Mouse (Mus musculus) heart, postnatal 36 days (tissue): ENCODE data around the gene Exoc3l. TPM values are rescaled to one million over a fixed set of nuclear protein-coding genes. Genes with fewer than 3 reads are reported as not detected.

Source experiments
- DNase-seq, 2 experiments: peaks; one replicate each; pipeline ENCODE4 v3.0.0; 2021 to 2022
- intact Hi-C: fragments of 180-260 bp; cut with DNase I; formaldehyde crosslinking; loops from one replicate; pipeline ENCODE4 v1.15.1; 2025
- total RNA-seq, 2 experiments: library from RNA; stranded (reverse); gene quantifications; 2 replicates each; pipeline ENCODE4 v1.2.3; 2021

The Exoc3l gene
- total RNA-seq, 2 experiments from 2014 or later, result 6.4 to 7.7 TPM

DNA sequence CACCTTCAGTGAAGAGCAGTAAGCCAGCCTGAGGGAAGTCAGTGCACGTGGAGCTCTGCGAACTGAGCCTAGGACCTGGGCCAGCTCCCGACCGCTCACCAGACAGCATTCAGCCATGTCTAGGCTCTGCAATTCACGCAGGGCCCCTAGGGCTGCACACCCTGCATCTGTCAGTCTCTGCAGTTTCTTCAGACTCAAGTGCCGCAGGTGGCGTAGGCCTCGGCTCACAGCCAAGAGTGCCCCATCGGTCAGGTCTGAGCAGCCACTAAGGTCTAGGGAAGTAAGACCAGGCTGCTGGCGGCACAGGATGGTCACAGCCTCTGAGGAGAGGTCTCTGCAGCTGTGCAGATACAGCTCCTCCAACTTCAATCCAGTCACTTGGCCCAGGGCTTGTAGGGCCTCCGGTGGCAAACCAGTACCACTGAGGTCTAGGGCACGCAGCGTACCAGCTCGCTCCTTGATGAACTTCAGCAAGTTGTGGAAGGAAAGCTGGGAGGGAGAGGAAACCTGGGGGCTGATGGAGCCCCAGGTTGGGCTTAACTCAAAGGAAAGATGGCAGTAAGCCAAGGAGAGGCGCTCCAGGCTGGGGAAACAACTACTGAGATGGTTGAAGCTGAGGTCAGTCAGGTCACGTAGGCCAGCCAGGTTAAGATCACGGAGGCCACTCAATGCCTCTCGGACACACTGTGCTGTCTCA is 19.3 kb upstream of the Exoc3l start:
- DNase-seq, result no peak
- intact Hi-C loops, result no loop called here

DNA sequence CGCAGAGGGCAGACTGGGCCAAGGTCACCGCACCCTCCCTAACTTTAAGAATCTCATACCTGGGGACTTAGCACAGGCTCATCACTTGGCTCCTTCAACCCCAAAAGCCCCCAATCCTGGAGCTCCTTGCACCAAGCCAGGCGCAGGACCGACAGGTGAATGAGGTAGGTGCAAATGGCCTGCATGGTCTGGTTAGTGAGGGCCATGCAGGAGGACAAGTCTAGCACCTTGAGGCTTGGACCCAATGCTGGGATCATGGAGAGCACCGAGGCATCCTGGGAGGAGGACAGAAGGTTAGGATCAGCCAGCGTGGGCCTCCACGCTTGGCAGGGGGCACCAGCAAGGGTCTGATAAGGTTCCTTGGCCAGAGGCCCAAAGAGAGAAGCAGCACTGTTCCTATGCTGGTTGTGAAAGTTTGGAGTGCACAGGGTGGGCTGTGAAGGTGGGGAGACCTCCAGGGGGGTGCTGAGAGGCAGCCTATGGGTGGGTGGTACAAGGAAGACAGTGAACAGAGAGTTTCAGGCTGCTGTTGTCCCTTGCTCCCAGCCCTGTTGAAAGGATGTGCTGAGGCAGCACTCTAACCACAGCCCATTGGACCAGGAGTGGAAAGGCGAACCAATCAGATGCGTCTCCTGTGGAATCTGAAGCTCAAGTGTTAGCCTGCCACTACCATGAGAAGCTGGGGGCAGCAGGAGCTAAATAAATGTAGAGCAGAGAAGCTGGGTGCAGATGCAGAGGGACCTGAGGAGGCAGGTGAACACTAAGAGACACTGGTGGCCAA is 17.9 kb upstream of the Exoc3l start:
- no peak for DNase-seq
- intact Hi-C loops, result no loop called here

- intact Hi-C loops, result no loop called here
- DNase-seq, result no peak
Measured at GRCm38 (mm10) chr8:105312891-105313481, 17.1 kb upstream of the Exoc3l start.

- intact Hi-C loops, result no loop called here
Measured at GRCm38 (mm10) chr8:105311718-105312117, 15.8 kb upstream of the Exoc3l start.

GRCm38 (mm10) chr8:105310118-105310517 is 14.2 kb upstream of the Exoc3l start:
- intact Hi-C loops, result no loop called here
- no peak for DNase-seq

More at GRCm38 (mm10) chr8:105311718-105312117, 15.8 kb upstream of the Exoc3l start:
- no peak for DNase-seq

DNA sequence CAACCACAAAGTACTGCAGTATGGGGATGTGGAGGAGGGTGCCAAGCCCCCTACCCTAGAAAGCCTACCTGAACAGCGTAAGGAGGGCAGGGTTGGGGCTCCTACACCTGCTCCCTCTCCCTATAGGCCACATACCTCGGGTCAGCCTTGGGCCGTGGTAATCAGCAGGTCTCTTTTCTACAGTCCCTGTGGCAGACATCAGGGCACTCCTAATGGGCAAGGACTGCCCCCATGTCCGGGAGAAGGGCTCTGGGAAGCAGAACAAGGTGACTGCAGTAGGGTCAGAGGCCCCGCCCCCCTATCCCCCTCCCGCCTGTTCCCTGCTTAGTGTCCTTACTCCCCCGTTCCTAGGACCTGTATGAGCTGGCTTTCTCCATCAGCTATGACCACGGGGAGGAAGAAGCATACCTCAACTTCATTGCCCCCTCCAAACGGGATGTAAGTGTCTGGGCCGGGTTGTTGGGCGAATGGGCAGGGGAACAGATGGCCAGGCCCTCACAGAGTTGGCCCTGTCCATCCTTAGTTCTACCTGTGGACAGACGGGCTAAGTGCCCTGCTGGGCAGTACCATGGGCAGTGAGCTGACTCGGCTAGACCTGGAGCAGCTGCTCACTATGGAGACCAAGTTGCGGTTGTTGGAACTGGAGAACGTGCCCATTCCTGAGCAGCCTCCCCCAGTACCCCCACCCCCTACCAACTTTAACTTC is 13.4 kb upstream of the Exoc3l start:
- intact Hi-C loops, result no loop called here
- no peak for DNase-seq

- no peak for DNase-seq
- intact Hi-C loops, result no loop called here
Measured at GRCm38 (mm10) chr8:105308428-105308827, 12.5 kb upstream of the Exoc3l start.

- no peak for DNase-seq
- intact Hi-C loops, result no loop called here
Measured at GRCm38 (mm10) chr8:105307670-105308069, 11.8 kb upstream of the Exoc3l start.

- intact Hi-C loops, result no loop called here
- no peak for DNase-seq
Measured at GRCm38 (mm10) chr8:105306146-105306691, 10.3 kb upstream of the Exoc3l start.

- intact Hi-C loops, result loop anchor here (2.0 kb wide), 1 partner anchor 19 kb away; no protein-coding TSS in a partner anchor
- peak in 1 of 2 experiments; percentile 26 for DNase-seq
Measured at GRCm38 (mm10) chr8:105305211-105306145, 9.6 kb upstream of the Exoc3l start, which contains the start of gene Elmo3. Gene Elmo3 (plus strand): TSS chr8:105305601.

DNA sequence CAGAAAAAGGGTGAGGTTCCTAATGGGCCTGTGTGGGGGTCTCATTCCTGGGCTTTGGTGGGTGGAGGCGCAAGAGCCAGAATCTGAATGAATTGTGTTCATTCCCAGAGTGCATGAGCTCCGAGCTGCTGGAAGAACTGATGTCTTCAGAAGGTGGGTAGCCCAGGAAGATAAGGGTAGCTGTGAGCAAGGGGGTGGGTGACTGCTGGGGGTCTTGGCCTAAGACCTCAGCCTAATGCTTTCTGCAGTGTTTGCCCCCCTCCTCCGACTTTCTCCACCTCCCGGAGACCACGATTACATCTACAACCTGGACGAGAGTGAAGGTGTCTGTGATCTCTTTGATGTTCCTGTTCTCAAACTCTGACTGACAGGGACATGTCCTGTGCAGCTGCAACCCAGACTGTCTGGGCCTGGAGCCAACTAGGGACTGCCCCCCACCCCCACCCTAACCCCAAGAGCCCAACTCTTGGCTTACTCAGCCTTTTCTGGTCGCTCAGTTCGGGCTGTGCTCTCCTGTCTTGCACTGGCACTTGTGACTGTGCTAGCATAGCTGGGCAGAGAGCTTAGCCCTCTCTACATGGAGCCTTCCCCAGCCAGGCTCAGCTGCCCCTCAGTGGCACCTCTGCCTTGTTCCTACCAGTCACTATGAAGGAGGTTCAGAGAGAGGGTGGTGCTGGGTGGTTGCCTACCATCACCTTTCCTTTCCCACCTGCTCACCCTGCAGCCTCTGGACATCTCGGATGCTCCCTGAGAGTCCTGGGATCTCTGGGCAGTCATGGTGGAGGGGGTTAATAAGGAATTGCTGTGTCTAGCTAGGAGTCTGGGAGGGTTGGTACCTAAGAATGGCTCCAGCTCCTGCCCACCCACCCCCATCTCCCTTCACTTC is 8.7 kb upstream of the Exoc3l start:
- intact Hi-C loops, result loop anchor here (2.0 kb wide), 1 partner anchor 20 kb away; no protein-coding TSS in a partner anchor
- DNase-seq, result no peak

GRCm38 (mm10) chr8:105303874-105304273 is 8.0 kb upstream of the Exoc3l start:
- DNase-seq, result no peak
- intact Hi-C loops, result loop anchor here (2.0 kb wide), 1 partner anchor 21 kb away; no protein-coding TSS in a partner anchor

DNA sequence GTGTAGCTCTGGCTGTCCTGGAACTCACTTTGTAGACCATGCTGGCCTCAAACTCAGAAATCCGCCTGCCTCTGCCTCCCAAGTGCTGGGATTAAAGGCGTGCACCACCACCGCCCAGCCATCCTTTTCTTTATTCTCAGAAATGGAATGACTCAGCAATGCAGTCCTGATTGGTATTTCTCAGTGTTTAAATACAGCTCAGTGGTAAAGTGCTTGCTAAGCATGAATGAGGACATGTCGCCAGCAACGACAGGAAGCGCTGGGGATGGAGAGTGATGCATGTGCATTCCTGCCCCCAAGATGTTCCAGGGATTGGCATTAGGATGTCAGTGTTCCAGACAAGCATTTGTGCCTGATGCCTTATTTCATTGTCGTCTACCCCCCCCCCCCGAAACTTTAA is 7.5 kb upstream of the Exoc3l start:
- intact Hi-C loops, result no loop called here
- no peak for DNase-seq

GRCm38 (mm10) chr8:105299962-105300361 is 4.1 kb upstream of the Exoc3l start:
- intact Hi-C loops, result no loop called here

GRCm38 (mm10) chr8:105298351-105299252 is 2.7 kb upstream of the Exoc3l start:
- intact Hi-C loops, result loop anchor here (1.0 kb wide), 1 partner anchor 28 kb away; the partner anchor contains the start of genes Lrrc29 and Tmem208

More at GRCm38 (mm10) chr8:105299962-105300361, 4.1 kb upstream of the Exoc3l start:
- DNase-seq, result no peak

DNA sequence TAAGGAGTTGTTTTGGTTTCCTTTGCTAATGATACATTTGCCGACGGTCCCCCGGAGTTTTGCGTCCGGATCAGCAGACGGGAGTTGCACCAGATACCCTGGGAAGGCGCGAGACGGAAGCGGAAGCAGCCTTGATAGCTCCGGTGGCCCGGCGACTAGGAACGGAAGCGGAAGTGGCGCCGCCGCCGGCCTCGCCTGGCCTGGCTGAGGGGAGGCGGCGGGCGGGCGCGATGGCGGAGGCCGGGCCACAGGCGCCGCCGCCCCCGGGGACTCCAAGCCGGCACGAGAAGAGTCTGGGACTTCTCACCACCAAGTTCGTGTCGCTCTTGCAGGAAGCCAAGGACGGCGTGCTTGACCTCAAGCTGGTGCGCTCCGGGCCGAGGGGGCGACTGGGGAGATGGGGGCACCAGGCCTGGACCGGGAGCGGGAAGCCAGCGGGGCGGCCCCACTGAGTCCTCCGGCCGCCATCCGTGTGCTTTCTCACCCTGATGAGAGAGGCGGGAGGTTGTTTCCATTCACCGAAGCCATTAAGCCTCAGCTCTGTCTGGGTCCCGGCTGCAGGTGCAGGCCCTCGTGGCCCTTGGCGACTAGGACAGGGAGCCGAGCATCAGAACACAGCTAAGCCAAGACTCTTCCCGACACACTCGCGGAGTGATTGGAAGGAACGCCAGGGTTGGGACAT is 1.8 kb upstream of the Exoc3l start, which contains the start of gene E2f4:
Gene E2f4 (plus strand): TSS at position 153 of the 682 bp plus-strand sequence.
- intact Hi-C loops, result loop anchor here (1.0 kb wide), 1 partner anchor 29 kb away; the partner anchor contains the start of genes Lrrc29 and Tmem208
- peak; percentile 89 to 91 for DNase-seq

More at GRCm38 (mm10) chr8:105298351-105299252, 2.7 kb upstream of the Exoc3l start:
- no peak for DNase-seq
